Mouse (Mus musculus): ENCODE data around the gene Myoz1. TPM values are rescaled to one million over a fixed set of nuclear protein-coding genes. Genes with fewer than 3 reads are reported as not detected.

Gene Myoz1
- polyA plus RNA-seq, 1 experiment = not detected

- Histone ChIP-seq H3K27me3 (ENCODE audit: control insufficient read depth) (no peaks in the 10 kb centered on the region), H3K4me1 (ENCODE audit: control insufficient read depth) (peaks cover 9% of the 10 kb centered on the region), H3K9me3 (ENCODE audit: control insufficient read depth, low read length) (no peaks in the 10 kb centered on the region), H3K36me3 (ENCODE audit: control insufficient read depth) (no peaks in the 10 kb centered on the region), H3K4me3 (replicated peaks) (no peak overlapping the region)
- no peak for TF ChIP-seq GATA1 (IDR thresholded peaks at IDR 0.05; ENCODE audit: low read length)
- TF ChIP-seq TAL1 (IDR thresholded peaks at IDR 0.05; ENCODE audit: low read length) = no peak
Measured at GRCm38 (mm10) chr14:20626971-20627370, 29.4 kb downstream of the Myoz1 start.

- Histone ChIP-seq H3K4me3 (replicated peaks) (no peak overlapping the region), H3K36me3 (ENCODE audit: control insufficient read depth) (no peaks in the 10 kb centered on the region), H3K27me3 (ENCODE audit: control insufficient read depth) (no peaks in the 10 kb centered on the region), H3K9me3 (ENCODE audit: control insufficient read depth, low read length) (no peaks in the 10 kb centered on the region), H3K4me1 (ENCODE audit: control insufficient read depth) (peaks cover 10% of the 10 kb centered on the region)
- TF ChIP-seq GATA1 (IDR thresholded peaks at IDR 0.05; ENCODE audit: low read length) = no peak
Measured at GRCm38 (mm10) chr14:20626447-20626846, 29.9 kb downstream of the Myoz1 start.

GRCm38 (mm10) chr14:20622907-20623306 is 33.4 kb downstream of the Myoz1 start:
- Histone ChIP-seq H3K27me3 (ENCODE audit: control insufficient read depth) (no peaks in the 10 kb centered on the region), H3K9me3 (ENCODE audit: control insufficient read depth, low read length) (no peaks in the 10 kb centered on the region), H3K4me1 (ENCODE audit: control insufficient read depth) (peaks cover 21% of the 10 kb centered on the region), H3K36me3 (ENCODE audit: control insufficient read depth) (no peaks in the 10 kb centered on the region), H3K4me3 (replicated peaks) (no peak overlapping the region)
- no peak for TF ChIP-seq GATA1 (IDR thresholded peaks at IDR 0.05; ENCODE audit: low read length)
- TF ChIP-seq TAL1 (IDR thresholded peaks at IDR 0.05; ENCODE audit: low read length) = no peak

GRCm38 (mm10) chr14:20622412-20622811 is 33.9 kb downstream of the Myoz1 start:
- H3K27me3 ChIP-seq (ENCODE audit: control insufficient read depth) = no peaks in the 10 kb centered on the region
- H3K4me1 ChIP-seq (ENCODE audit: control insufficient read depth) = peaks cover 21% of the 10 kb centered on the region
- no peaks in the 10 kb centered on the region for H3K36me3 ChIP-seq (ENCODE audit: control insufficient read depth)
- no peak overlapping the region for H3K4me3 ChIP-seq (replicated peaks)
- no peak for TF ChIP-seq GATA1 (IDR thresholded peaks at IDR 0.05; ENCODE audit: low read length)
- TF ChIP-seq TAL1 (IDR thresholded peaks at IDR 0.05; ENCODE audit: low read length) = no peak
- H3K9me3 ChIP-seq (ENCODE audit: control insufficient read depth, low read length) = no peaks in the 10 kb centered on the region

GRCm38 (mm10) chr14:20621903-20622302 is 34.4 kb downstream of the Myoz1 start:
- Histone ChIP-seq H3K4me3 (replicated peaks) (no peak overlapping the region), H3K36me3 (ENCODE audit: control insufficient read depth) (no peaks in the 10 kb centered on the region), H3K4me1 (ENCODE audit: control insufficient read depth) (peaks cover 23% of the 10 kb centered on the region), H3K9me3 (ENCODE audit: control insufficient read depth, low read length) (no peaks in the 10 kb centered on the region), H3K27me3 (ENCODE audit: control insufficient read depth) (no peaks in the 10 kb centered on the region)
- TF ChIP-seq GATA1 (IDR thresholded peaks at IDR 0.05; ENCODE audit: low read length) (no peak), TAL1 (IDR thresholded peaks at IDR 0.05; ENCODE audit: low read length) (no peak)

- Histone ChIP-seq H3K9me3 (ENCODE audit: control insufficient read depth, low read length) (no peaks in the 10 kb centered on the region), H3K27me3 (ENCODE audit: control insufficient read depth) (no peaks in the 10 kb centered on the region), H3K4me1 (ENCODE audit: control insufficient read depth) (peaks cover 46% of the 10 kb centered on the region), H3K4me3 (replicated peaks) (no peak overlapping the region), H3K36me3 (ENCODE audit: control insufficient read depth) (no peaks in the 10 kb centered on the region)
- no peak for TF ChIP-seq TAL1 (IDR thresholded peaks at IDR 0.05; ENCODE audit: low read length)
- TF ChIP-seq GATA1 (IDR thresholded peaks at IDR 0.05; ENCODE audit: low read length) = no peak
Measured at GRCm38 (mm10) chr14:20619131-20619530, 37.2 kb downstream of the Myoz1 start.

- Histone ChIP-seq H3K27me3 (ENCODE audit: control insufficient read depth) (no peaks in the 10 kb centered on the region), H3K36me3 (ENCODE audit: control insufficient read depth) (no peaks in the 10 kb centered on the region), H3K4me1 (ENCODE audit: control insufficient read depth) (peaks cover 48% of the 10 kb centered on the region), H3K4me3 (replicated peaks) (no peak overlapping the region), H3K9me3 (ENCODE audit: control insufficient read depth, low read length) (no peaks in the 10 kb centered on the region)
- TF ChIP-seq GATA1 (IDR thresholded peaks at IDR 0.05; ENCODE audit: low read length) = no peak
- TF ChIP-seq TAL1 (IDR thresholded peaks at IDR 0.05; ENCODE audit: low read length) = no peak
Measured at GRCm38 (mm10) chr14:20618211-20618610, 38.1 kb downstream of the Myoz1 start.

- Histone ChIP-seq H3K4me1 (ENCODE audit: control insufficient read depth) (peaks cover 42% of the 10 kb centered on the region), H3K27me3 (ENCODE audit: control insufficient read depth) (no peaks in the 10 kb centered on the region), H3K4me3 (replicated peaks) (no peak overlapping the region), H3K36me3 (ENCODE audit: control insufficient read depth) (no peaks in the 10 kb centered on the region), H3K9me3 (ENCODE audit: control insufficient read depth, low read length) (no peaks in the 10 kb centered on the region)
- TF ChIP-seq GATA1 (IDR thresholded peaks at IDR 0.05; ENCODE audit: low read length) (no peak), TAL1 (IDR thresholded peaks at IDR 0.05; ENCODE audit: low read length) (no peak)
Measured at GRCm38 (mm10) chr14:20616421-20616820, 39.9 kb downstream of the Myoz1 start.

- TF ChIP-seq TAL1 (IDR thresholded peaks at IDR 0.05; ENCODE audit: low read length) = no peak
- TF ChIP-seq GATA1 (IDR thresholded peaks at IDR 0.05; ENCODE audit: low read length) = no peak
- H3K27me3 ChIP-seq (ENCODE audit: control insufficient read depth) = no peaks in the 10 kb centered on the region
- H3K9me3 ChIP-seq (ENCODE audit: control insufficient read depth, low read length) = no peaks in the 10 kb centered on the region
- no peak overlapping the region for H3K4me3 ChIP-seq (replicated peaks)
- H3K36me3 ChIP-seq (ENCODE audit: control insufficient read depth) = no peaks in the 10 kb centered on the region
- peaks cover 47% of the 10 kb centered on the region for H3K4me1 ChIP-seq (ENCODE audit: control insufficient read depth)
Measured at GRCm38 (mm10) chr14:20615075-20615474, 41.3 kb downstream of the Myoz1 start.

- Histone ChIP-seq H3K27me3 (ENCODE audit: control insufficient read depth) (no peaks in the 10 kb centered on the region), H3K9me3 (ENCODE audit: control insufficient read depth, low read length) (no peaks in the 10 kb centered on the region), H3K36me3 (ENCODE audit: control insufficient read depth) (no peaks in the 10 kb centered on the region), H3K4me3 (replicated peaks) (no peak overlapping the region), H3K4me1 (ENCODE audit: control insufficient read depth) (peaks cover 41% of the 10 kb centered on the region)
- TF ChIP-seq TAL1 (IDR thresholded peaks at IDR 0.05; ENCODE audit: low read length) = no peak
- TF ChIP-seq GATA1 (IDR thresholded peaks at IDR 0.05; ENCODE audit: low read length) = no peak
Measured at GRCm38 (mm10) chr14:20612820-20613219, 43.5 kb downstream of the Myoz1 start.
